Mouse (Mus musculus): ENCODE data around the gene Tipin. TPM values are rescaled to one million over a fixed set of nuclear protein-coding genes. Genes with fewer than 3 reads are reported as not detected.

The Tipin gene
- polyA plus RNA-seq, 1 experiment from 2014 or later: 168 TPM

DNA sequence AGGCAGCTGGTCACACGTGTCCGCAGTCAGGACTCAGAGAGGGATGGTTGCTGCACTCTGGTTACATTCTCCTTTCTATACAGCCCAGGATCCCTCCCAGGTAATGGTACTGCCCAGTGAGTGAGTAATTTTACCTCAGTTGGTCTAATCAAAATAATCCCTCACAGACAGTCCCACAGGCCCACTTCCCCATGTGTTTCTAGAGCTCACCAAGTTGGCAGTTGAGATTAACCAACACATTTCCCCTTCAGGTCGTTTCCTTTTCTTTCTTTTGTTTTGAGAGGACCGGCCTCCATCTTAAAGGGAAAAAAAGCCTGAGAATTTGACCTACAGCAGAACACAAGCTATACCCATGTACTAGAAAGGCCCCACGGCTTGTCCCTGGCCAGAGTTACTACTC, 64.5 kb downstream of the Tipin start:
- Histone ChIP-seq H3K4me3 (replicated peaks; ENCODE audit: low read depth, low read length) (no peak overlapping the region), H3K36me3 (ENCODE audit: insufficient read depth, low read length) (no peaks in the 10 kb centered on the region), H3K27ac (no peak overlapping the region), H3K4me2 (ENCODE audit: low read length) (no peak overlapping the region), H3K4me1 (replicated peaks; ENCODE audit: insufficient read depth, low read length) (no peaks in the 10 kb centered on the region), H3K9me3 (replicated peaks; ENCODE audit: low read length) (no peaks in the 10 kb centered on the region), H3K27me3 (ENCODE audit: insufficient read depth, low read length) (no peaks in the 10 kb centered on the region), H3K9ac (ENCODE audit: low read depth, low read length) (no peak overlapping the region)
- 55% methylated on average over 5 of the region's 5 CpGs for WGBS
- ATAC-seq (replicated peaks; ENCODE audit: low FRiP score, low read depth) (no peak), DNase-seq (ENCODE audit: low spot score) (no peak)
- TF ChIP-seq CTCF (IDR thresholded peaks at IDR 0.05; ENCODE audit: low read depth): no peak

- H3K9ac ChIP-seq (ENCODE audit: low read depth, low read length): no peak overlapping the region
- no peaks in the 10 kb centered on the region for H3K9me3 ChIP-seq (replicated peaks; ENCODE audit: low read length)
- 0% methylated on average over 1 of the region's 1 CpGs for WGBS
- peak; percentile 76 for TF ChIP-seq CTCF (IDR thresholded peaks at IDR 0.05; ENCODE audit: low read depth)
- no peak overlapping the region for H3K4me3 ChIP-seq (replicated peaks; ENCODE audit: low read depth, low read length)
- H3K4me1 ChIP-seq (replicated peaks; ENCODE audit: insufficient read depth, low read length): no peaks in the 10 kb centered on the region
- ATAC-seq (replicated peaks; ENCODE audit: low FRiP score, low read depth) (no peak), DNase-seq (ENCODE audit: low spot score) (peak; percentile 70)
- no peaks in the 10 kb centered on the region for H3K36me3 ChIP-seq (ENCODE audit: insufficient read depth, low read length)
- no peaks in the 10 kb centered on the region for H3K27me3 ChIP-seq (ENCODE audit: insufficient read depth, low read length)
- H3K4me2 ChIP-seq (ENCODE audit: low read length): no peak overlapping the region
- H3K27ac ChIP-seq: no peak overlapping the region
Observed at GRCm38 (mm10) chr9:64347377-64347776, 66.0 kb downstream of the Tipin start.

- Histone ChIP-seq H3K4me1 (replicated peaks; ENCODE audit: insufficient read depth, low read length) (no peaks in the 10 kb centered on the region), H3K36me3 (ENCODE audit: insufficient read depth, low read length) (no peaks in the 10 kb centered on the region), H3K4me3 (replicated peaks; ENCODE audit: low read depth, low read length) (no peak overlapping the region), H3K4me2 (ENCODE audit: low read length) (no peak overlapping the region), H3K27me3 (ENCODE audit: insufficient read depth, low read length) (no peaks in the 10 kb centered on the region), H3K9me3 (replicated peaks; ENCODE audit: low read length) (no peaks in the 10 kb centered on the region), H3K9ac (ENCODE audit: low read depth, low read length) (no peak overlapping the region), H3K27ac (no peak overlapping the region)
- WGBS: 30% methylated on average over 5 of the region's 5 CpGs
- no peak for ATAC-seq (replicated peaks; ENCODE audit: low FRiP score, low read depth)
- peak; percentile 12 for DNase-seq (ENCODE audit: low spot score)
- no peak for TF ChIP-seq CTCF (IDR thresholded peaks at IDR 0.05; ENCODE audit: low read depth)
Observed at GRCm38 (mm10) chr9:64349490-64349889, 68.1 kb downstream of the Tipin start.

GRCm38 (mm10) chr9:64351191-64351590, 69.8 kb downstream of the Tipin start:
- H3K27me3 ChIP-seq (ENCODE audit: insufficient read depth, low read length): no peaks in the 10 kb centered on the region
- no peaks in the 10 kb centered on the region for H3K4me1 ChIP-seq (replicated peaks; ENCODE audit: insufficient read depth, low read length)
- H3K4me3 ChIP-seq (replicated peaks; ENCODE audit: low read depth, low read length): no peak overlapping the region
- ATAC-seq (replicated peaks; ENCODE audit: low FRiP score, low read depth) (no peak), DNase-seq (ENCODE audit: low spot score) (peak; percentile 25)
- 40% methylated on average over 3 of the region's 3 CpGs for WGBS
- peak; percentile 73 for TF ChIP-seq CTCF (IDR thresholded peaks at IDR 0.05; ENCODE audit: low read depth)
- H3K36me3 ChIP-seq (ENCODE audit: insufficient read depth, low read length): no peaks in the 10 kb centered on the region
- H3K27ac ChIP-seq: no peak overlapping the region
- no peak overlapping the region for H3K4me2 ChIP-seq (ENCODE audit: low read length)
- no peaks in the 10 kb centered on the region for H3K9me3 ChIP-seq (replicated peaks; ENCODE audit: low read length)
- H3K9ac ChIP-seq (ENCODE audit: low read depth, low read length): no peak overlapping the region

Other genes starting within 250 kb of the Tipin start
- 0.23 and 0.29 TPM in 2 replicates for gene Lctl, start 164.4 kb upstream of the Tipin start, polyA plus RNA-seq (2015; fragmentation: Nextera tagmentation; extraction: Ambion mirVana)
- 7.5 and 8.6 TPM in 2 replicates for gene Zwilch, start 108.5 kb upstream of the Tipin start, polyA plus RNA-seq (2015; fragmentation: Nextera tagmentation; extraction: Ambion mirVana)
- gene Rpl4, start 108.2 kb upstream of the Tipin start, polyA plus RNA-seq (2015; fragmentation: Nextera tagmentation; extraction: Ambion mirVana): 1,162 and 1,196 TPM in 2 replicates
- 25.8 and 29.6 TPM in 2 replicates for gene Snapc5, start 102.3 kb upstream of the Tipin start, polyA plus RNA-seq (2015; fragmentation: Nextera tagmentation; extraction: Ambion mirVana)
- gene Uchl4, start 46.4 kb upstream of the Tipin start, polyA plus RNA-seq (2015; fragmentation: Nextera tagmentation; extraction: Ambion mirVana): 1.3 and 2.0 TPM in 2 replicates
- gene Map2k1, start 27.9 kb upstream of the Tipin start, polyA plus RNA-seq (2015; fragmentation: Nextera tagmentation; extraction: Ambion mirVana): 81.6 and 82.7 TPM in 2 replicates
- 13.9 and 14.5 TPM in 2 replicates for gene Dis3l, start 59.7 kb downstream of the Tipin start, polyA plus RNA-seq (2015; fragmentation: Nextera tagmentation; extraction: Ambion mirVana)
- 2.5 and 2.6 TPM in 2 replicates for gene Megf11, start 104.0 kb downstream of the Tipin start, polyA plus RNA-seq (2015; fragmentation: Nextera tagmentation; extraction: Ambion mirVana)